Mouse (Mus musculus): ENCODE results near the gene Sept9. TPM values are rescaled to one million over a fixed set of nuclear protein-coding genes. Genes with fewer than 3 reads are reported as not detected.
A peak's percentile ranks its signal among the peaks of the same experiment; 100 is the strongest.
"Not testable (repeated sequence)": the region's sequence is repeated elsewhere in the genome, so short reads cannot be mapped to it uniquely, and the experiment has no call there.

The Sept9 gene
- total RNA-seq, 2 experiments from 2014 or later, result 107 to 123 TPM

GRCm38 (mm10) chr11:117336081-117336788 lies 136.8 kb downstream of the Sept9 start:
- no peak for DNase-seq (ENCODE audit: low spot score in 2 of 2)

- no peak for DNase-seq (ENCODE audit: low spot score in 2 of 2)
Measured at GRCm38 (mm10) chr11:117337749-117338148, 138.3 kb downstream of the Sept9 start.

- no peak for DNase-seq (ENCODE audit: low spot score in 2 of 2)
Measured at GRCm38 (mm10) chr11:117338503-117338902, 139.0 kb downstream of the Sept9 start.

GRCm38 (mm10) chr11:117339050-117339449 lies 139.6 kb downstream of the Sept9 start:
- no peak for DNase-seq (ENCODE audit: low spot score in 2 of 2)

GRCm38 (mm10) chr11:117341218-117341617 lies 141.8 kb downstream of the Sept9 start:
- DNase-seq (ENCODE audit: low spot score in 2 of 2), result no peak

- no peak for DNase-seq (ENCODE audit: low spot score in 2 of 2)
Measured at GRCm38 (mm10) chr11:117342076-117342475, 142.6 kb downstream of the Sept9 start.

DNA sequence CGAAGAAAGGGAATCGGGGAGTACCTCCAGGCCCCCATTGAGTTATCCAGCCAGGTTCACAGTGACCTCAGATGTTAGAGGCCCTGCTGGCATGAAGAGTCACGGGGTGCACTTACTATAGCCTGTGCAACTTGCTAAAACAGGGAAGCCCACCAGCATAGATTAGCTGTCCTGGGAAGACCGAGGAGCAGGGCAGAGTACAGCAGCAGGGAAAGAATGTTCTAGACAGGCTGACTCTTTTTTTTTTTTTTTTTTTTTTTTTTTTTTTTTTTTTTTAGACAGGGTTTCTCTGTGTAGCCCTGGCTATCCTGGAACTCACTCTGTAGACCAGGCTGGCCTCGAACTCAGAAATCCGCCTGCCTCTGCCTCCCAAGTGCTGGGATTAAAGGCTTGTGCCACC lies 143.0 kb downstream of the Sept9 start:
- not testable (repeated sequence) for DNase-seq (ENCODE audit: low spot score in 2 of 2)

GRCm38 (mm10) chr11:117343800-117344199 lies 144.3 kb downstream of the Sept9 start:
- no peak for DNase-seq (ENCODE audit: low spot score in 2 of 2)

DNA sequence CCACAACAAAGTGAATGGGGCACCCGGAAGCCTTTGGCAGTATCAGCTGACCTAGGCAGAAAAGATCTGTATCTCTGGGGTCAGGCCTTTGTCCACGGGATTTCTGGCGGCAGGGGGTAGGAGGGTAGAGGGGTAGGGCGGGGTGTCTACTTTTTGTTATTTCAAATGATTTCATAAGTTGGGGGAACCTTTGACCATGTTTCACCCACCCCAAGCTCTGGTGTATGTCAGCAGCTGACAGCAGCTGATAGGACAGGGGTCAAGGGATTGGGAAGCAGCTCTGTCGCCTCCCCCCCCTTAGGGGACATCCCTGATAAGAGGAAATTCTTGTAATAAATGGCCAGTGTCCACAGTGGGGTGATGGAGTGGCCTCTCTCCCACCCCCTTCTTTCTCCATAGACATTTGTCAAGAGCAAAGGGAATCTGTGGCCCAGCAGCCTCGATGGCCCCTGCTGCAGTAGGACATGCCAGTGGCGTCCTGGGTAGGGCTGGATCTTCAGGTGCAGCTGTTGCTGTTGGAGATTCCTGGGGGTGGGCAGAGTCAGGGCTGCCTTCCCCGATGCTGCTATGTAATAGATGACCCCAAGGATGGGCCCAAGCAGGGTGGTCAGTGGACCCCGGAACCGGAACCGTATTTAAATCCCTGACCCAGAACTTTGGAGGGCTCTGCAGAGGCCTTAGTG lies 145.0 kb downstream of the Sept9 start:
- DNase-seq (ENCODE audit: low spot score in 2 of 2), result no peak

DNA sequence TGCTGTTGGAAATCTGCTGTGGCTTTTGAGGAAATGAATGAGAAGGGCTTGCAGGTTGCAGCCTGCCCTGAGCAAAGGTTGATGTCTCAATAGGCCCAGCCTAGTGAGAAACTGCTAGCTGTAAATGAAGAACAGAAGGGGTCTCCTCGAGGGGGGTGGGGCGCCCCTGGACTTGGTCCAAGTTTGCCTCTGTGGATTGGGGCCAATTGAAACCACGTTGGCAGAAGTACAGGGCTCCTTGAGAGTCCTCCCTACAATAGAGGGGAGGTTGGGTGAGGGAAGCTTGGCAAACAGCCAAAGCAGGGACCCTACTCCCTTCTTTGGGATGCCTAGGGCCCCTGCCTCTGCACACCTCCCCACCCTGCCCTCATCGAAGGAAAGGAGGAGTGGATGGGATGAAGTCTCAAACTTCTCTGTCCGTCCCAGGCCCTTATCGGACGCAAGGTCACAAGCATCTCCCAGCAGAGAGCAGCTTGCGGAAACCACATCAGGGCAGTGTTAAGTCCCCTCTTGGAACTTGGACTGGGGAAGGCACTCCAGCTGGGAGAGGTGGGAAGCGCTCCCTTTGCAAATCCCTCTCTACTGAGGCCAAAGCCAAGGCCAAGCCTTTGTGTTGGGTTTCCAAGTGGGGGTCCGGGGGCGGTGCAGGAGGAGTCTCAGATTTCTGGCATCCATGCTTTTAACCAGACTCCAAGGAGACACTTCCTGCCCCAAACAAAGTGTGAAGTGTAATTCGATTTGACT lies 145.7 kb downstream of the Sept9 start:
- DNase-seq (ENCODE audit: low spot score in 2 of 2), result no peak

- no peak for DNase-seq (ENCODE audit: low spot score in 2 of 2)
Measured at GRCm38 (mm10) chr11:117347256-117347655, 147.8 kb downstream of the Sept9 start.

GRCm38 (mm10) chr11:117348429-117349103 lies 149.1 kb downstream of the Sept9 start:
- DNase-seq (ENCODE audit: low spot score in 2 of 2), result no peak

- DNase-seq (ENCODE audit: low spot score in 2 of 2), result no peak
Measured at GRCm38 (mm10) chr11:117349429-117350363, 150.2 kb downstream of the Sept9 start.

- no peak for DNase-seq (ENCODE audit: low spot score in 2 of 2)
Measured at GRCm38 (mm10) chr11:117350462-117351222, 151.2 kb downstream of the Sept9 start.

DNA sequence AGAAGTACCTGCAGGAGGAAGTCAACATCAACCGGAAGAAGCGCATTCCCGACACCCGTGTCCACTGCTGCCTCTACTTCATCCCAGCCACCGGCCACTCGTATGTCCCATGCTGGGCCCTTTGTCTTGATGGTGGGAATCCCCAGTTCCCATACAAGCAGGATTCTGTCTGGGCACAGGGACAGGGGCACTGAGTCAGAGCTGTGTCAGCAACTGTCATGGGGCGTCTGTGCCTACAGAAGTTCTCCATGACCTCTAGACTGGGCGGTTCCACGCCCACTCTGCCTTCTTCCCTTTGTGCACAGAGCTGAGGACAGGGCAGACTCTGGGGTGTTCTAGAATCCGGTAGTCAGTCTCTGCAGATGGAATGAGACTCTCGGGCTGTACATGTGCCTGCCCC lies 153.7 kb downstream of the Sept9 start:
- peak in 1 of 2 experiments; percentile 41 for DNase-seq (ENCODE audit: low spot score in 2 of 2)

GRCm38 (mm10) chr11:117354107-117354506 lies 154.6 kb downstream of the Sept9 start:
- DNase-seq (ENCODE audit: low spot score in 2 of 2), result peak in 1 of 2 experiments; percentile 55

- DNase-seq (ENCODE audit: low spot score in 2 of 2), result no peak
Measured at GRCm38 (mm10) chr11:117356937-117357336, 157.5 kb downstream of the Sept9 start.

DNA sequence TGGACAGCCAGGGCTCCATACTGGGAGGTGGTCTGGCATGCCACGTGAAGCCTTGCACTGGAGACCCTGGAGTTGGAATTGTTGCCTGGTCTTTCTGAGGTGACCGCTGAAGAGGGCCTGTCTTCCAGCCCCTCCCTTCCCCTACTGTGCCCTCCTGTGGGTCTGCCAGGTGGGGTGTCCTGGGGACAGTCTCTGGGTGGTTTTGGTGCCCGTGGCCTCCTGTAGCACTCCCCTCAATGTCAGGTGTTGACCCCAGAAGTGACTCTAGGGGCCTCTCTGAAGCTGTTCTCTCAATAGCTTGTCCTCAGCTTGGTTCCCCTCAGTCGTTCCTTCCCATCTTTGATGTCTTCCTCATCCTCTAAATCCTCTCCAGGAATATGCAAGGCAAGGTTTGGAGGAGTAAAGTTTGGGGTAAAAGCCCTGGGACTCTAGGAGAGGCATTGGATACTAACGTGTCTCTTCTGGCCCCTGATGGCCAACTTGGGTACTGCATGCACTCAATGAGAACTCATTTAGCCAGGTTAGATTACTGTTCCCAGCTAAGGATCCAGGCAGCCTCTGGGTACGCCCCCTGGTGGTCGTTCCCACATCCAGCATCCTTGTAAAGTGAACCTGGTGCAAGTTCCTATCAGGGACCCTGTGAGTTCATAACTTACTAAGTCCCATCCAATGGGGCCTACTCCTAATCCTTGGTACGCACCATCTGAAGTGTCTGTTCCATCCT lies 158.6 kb downstream of the Sept9 start:
- DNase-seq (ENCODE audit: low spot score in 2 of 2), result peak; percentile 93 to 95

DNA sequence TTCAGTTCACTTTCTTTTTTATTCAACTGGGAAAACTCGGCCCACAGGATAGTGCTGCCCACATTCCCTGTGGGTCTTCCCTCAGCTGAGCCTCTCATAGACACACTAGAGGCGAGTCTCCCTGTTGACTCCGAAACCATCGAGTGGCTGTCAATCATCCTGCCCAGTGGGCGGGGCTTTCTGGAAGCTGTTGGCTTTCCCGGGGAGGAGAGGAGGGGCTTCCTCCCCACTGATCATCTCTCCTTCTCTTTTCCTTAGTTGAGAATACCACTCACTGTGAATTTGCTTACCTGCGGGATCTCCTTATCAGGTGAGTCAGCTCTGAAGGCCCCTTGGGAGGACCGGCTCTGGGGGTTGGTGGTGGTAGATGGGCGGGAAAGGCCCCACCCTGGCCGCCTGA lies 159.7 kb downstream of the Sept9 start:
- no peak for DNase-seq (ENCODE audit: low spot score in 2 of 2)

All from adrenal gland, adult 18-20 months (tissue).